Mouse (Mus musculus): ENCODE measurements around the gene Glis3.

Gene Glis3

GRCm38 (mm10) chr19:28247345-28247744, 432.5 kb downstream of the Glis3 start:
- DNase-seq (ENCODE audit: low spot score in 2 of 2): no peak

DNA sequence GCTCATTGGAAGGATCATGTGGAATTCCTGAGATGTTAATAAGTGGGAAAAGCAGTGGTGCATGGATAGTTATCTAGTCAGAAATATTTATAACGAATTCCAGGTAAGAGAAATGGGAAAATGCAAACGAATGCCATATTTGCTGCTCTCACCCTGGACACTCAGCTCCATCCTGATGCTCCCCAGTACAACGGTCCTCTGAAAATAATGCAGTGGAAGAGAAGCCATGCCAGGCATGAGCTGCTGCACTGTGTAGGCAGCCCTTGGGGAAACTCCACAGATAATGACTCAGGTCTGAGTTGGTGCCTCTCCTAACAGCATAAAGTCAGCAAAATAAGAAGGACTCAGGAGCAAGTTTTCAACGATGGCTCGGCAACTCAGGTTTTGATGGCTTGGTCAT, 433.7 kb downstream of the Glis3 start:
- DNase-seq (ENCODE audit: low spot score in 2 of 2): no peak

GRCm38 (mm10) chr19:28238073-28238472, 441.8 kb downstream of the Glis3 start:
- no peak for DNase-seq (ENCODE audit: low spot score in 2 of 2)

DNA sequence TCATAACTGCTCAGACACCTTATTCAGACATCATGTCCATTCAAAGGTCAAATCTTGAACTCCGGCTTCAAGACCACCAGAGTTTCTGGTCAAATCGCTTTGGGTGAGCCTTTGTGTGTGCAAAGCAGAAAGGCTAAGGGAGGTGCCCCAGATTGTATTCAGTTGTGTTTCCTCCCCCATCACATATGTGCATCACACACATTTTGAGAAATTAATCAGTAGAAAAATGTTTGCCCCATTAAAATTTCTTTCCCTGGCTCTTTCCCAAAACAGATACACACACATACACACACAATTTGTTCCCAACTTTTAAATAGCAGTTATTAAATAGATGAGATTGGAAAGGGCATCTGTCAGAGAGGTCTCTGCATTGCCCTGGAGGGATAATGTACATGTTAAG, 442.3 kb downstream of the Glis3 start:
- DNase-seq (ENCODE audit: low spot score in 2 of 2): no peak

DNA sequence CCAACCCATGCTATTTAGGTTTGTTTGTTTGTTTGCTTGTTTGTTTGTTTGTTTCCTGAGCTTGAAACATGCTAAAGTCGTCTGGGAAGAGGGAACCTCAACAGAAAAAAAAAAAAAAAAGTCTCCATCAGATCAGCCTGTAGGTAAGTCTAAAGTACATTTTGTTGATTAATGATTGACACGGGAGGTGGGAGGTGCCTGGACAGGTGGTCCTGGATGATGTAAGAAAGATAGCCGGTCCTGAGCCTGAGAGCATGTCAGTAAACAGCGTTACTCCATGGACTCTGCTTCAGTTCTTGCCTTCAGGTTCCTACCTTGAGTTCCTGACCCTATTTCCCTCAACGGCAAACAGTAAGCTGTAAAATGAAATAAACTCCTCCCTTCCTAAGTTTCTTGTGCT, 444.3 kb downstream of the Glis3 start:
- DNase-seq (ENCODE audit: low spot score in 2 of 2): no peak

- DNase-seq (ENCODE audit: low spot score in 2 of 2): no peak
Measured at GRCm38 (mm10) chr19:28235096-28235495, 444.8 kb downstream of the Glis3 start.

DNA sequence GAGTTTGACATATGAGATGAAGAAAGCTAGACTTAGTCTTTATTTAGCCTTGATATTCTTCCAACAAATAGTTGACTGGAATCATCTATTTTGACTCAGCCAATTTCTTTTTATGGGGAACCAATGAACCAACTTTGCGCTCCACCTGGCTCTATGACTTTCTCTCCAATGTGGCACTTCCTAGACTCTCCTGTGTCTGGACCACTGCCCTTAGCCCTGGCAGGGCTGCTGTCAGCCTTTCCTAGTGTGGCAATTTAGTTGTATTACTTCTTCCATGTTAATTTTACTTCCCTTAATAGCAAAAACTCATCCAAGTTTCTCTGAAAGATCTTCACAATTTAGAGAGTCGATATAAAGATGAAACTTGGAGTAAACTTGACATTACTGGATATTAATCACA, 445.2 kb downstream of the Glis3 start:
- DNase-seq (ENCODE audit: low spot score in 2 of 2): no peak

DNA sequence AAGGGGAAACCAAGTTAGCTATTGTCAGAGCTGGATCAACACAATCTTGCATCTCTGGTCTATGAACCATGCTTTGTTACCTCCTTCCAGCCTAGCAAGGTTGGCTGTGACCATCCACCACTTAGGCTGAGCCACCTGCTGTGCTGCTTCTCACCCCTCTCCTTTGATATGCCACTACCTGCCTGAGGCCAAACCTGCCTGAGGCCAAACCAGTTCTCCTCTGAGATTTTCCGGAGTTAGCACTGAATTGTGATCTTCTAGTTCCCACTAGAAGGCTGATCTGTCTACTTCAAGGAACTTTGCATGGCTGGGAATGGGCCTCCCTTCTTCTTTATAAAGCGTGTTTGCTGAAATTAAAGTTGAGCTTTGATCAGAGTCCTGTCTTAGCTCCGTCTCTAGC, 448.4 kb downstream of the Glis3 start:
- DNase-seq (ENCODE audit: low spot score in 2 of 2): no peak

GRCm38 (mm10) chr19:28227526-28227925, 452.4 kb downstream of the Glis3 start:
- no peak for DNase-seq (ENCODE audit: low spot score in 2 of 2)

GRCm38 (mm10) chr19:28225651-28226050, 454.2 kb downstream of the Glis3 start:
- no peak for DNase-seq (ENCODE audit: low spot score in 2 of 2)

DNA sequence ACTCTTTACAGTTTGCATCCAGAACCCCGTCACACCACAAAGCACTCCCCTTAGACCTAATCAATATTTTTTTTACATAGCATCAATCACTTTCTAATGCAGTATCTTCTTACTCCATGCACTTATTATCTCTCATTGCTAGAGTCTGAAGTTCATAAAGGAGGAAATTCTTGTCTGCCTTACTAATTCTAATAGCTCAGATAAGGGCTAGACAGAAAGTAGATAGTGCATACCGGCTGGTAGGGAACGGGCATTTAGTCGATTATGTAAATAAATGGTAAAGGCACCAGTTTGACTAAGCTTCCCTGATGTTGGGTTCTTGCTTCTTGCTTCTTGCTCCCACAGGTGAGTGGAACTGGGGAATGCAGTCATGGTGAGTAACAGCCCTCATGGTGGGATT, 468.2 kb downstream of the Glis3 start:
- DNase-seq (ENCODE audit: low spot score in 2 of 2): no peak

All from spleen, postnatal 14 days (tissue).